Mouse (Mus musculus) C2C12 (cell line): ENCODE data around the gene Atp6v0a4.

Experiments used
- CTCF ChIP-seq: IDR thresholded peaks from one replicate; pipeline ENCODE4 v1.5.1; 2011; ENCODE audit not compliant: control insufficient read depth, insufficient read depth, insufficient read length
- MAX ChIP-seq: IDR thresholded peaks from one replicate; pipeline ENCODE4 v1.6.1; 2011; ENCODE audit warnings: mild to moderate bottlenecking, control low read depth
- MYOD1 ChIP-seq: IDR thresholded peaks from one replicate; pipeline ENCODE4 v1.6.1; 2011; ENCODE audit warnings: low read depth; ENCODE audit not compliant: control insufficient read depth, insufficient read length
- USF1 ChIP-seq: IDR thresholded peaks from one replicate; pipeline ENCODE4 v1.6.1; 2011; ENCODE audit warnings: low read depth, mild to moderate bottlenecking, control low read depth, moderate library complexity

DNA sequence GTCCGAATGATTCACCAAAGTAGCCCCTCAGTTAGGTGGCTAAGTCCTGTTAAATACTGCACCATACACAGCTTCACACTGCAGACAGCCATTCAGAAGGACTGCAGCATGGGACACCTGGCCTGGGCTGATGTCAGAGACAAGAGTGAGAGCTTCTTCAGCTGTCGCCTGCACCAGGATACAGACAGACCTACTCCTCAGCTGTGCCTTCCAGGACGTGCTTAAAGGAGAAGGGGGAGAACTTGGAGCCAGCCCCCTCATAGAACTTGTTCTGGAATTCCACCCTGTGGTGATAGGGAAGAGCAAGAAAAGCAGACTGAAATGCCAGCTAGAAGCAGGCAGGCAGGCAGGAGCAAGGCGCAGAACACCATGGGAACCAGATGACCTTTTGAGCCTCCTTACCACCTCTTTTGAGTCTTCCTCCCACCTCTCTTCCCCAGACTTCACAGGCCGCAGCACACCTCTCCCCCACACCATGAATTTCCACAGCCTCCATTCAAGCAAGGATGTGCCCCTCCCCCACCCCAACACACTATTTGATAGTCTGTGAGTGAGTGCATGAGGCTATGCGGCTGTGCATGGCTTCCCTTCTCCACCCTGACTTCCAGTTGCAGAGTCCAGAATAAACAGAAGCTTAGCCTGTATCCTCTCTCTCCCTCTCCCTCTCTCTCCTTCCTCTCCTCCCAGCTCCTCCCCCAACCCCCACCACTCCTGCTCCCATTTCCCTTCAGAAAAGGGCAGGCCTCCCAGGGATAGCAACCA is 75.4 kb downstream of the Atp6v0a4 start:
- TF ChIP-seq MYOD1 (no peak), USF1 (no peak), MAX (no peak), CTCF (no peak)
